ENCODE assay signal across 8 mouse cellular contexts in the genomic region with DNA sequence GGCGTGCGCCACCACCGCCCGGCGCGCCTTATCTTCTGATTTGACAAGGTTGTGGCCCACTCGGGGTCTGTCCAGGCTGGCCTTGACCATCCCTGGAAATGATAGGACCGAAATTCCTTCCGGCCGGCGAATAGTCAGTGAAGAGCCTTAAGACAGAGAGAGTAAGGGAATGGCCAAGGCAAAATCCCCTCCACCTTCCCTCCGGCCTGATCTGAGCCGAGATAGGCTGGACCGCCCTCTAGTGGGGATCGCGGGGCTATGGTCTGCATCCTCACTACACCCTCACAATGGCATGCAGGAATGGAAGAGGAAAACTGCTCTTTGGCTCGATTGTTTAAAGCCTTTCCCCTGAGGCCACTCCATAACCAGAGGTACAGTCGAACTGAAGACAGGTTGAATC. TPM values are rescaled to one million over a fixed set of nuclear protein-coding genes. Genes with fewer than 3 reads are reported as not detected.
A peak's percentile ranks its signal among the peaks of the same experiment; 100 is the strongest.
DNase-seq lines count a peak whose midpoint lies in the region; ATAC-seq lines count a peak whose summit lies in the region.

No protein-coding gene starts in this region.

- H3K27me3 ChIP-seq in hindbrain, embryonic 14.5 days (ENCODE audit: control insufficient read depth, insufficient read depth, low read length): peaks cover 14% of the 10 kb centered on the region

- peak overlapping the region; percentile 91 for H3K4me2 ChIP-seq in hindbrain, embryonic 14.5 days (replicated peaks)

- WGBS in hindbrain, embryonic 14.5 days: 6% methylated on average over 18 of the region's 18 CpGs
- 3% methylated on average over 18 of the region's 18 CpGs for WGBS in macrophage (ENCODE audit: missing documents)

- H3K9me3 ChIP-seq in hindbrain, embryonic 14.5 days (ENCODE audit: control insufficient read depth, low read length): no peaks in the 10 kb centered on the region

- H3K36me3 ChIP-seq in hindbrain, embryonic 14.5 days (replicated peaks; ENCODE audit: control insufficient read depth, insufficient read depth): no peaks in the 10 kb centered on the region
- peaks cover 4% of the 10 kb centered on the region; the same call in 1 of the 2 replicates for H3K36me3 ChIP-seq in macrophage (ENCODE audit: inconsistent target)

- no peak overlapping the region for H3K9ac ChIP-seq in hindbrain, embryonic 14.5 days

- peak overlapping the region; percentile 65; the same call in 1 of the 2 replicates for H3K4me3 ChIP-seq in hindbrain, embryonic 14.5 days (replicated peaks; ENCODE audit: low read length)
- H3K4me3 ChIP-seq in macrophage (ENCODE audit: inconsistent target): peak overlapping the region; percentile 66

- H3K27ac ChIP-seq in hindbrain, embryonic 14.5 days: no peak overlapping the region
- peak overlapping the region; percentile 25 for H3K27ac ChIP-seq in macrophage

- no peaks in the 10 kb centered on the region; the same call in 1 of the 2 replicates for H3K79me2 ChIP-seq in macrophage (ENCODE audit: inconsistent target)

- DNase-seq in NIH3T3 (ENCODE audit: low read depth): peak; percentile 89
- peak; percentile 90 to 91 for DNase-seq in cerebellum, postnatal 10 days
- peak; percentile 70 for DNase-seq in frontal cortex, postnatal 36 days (ENCODE audit: low spot score in 2 of 2)
- peak; percentile 81 for DNase-seq in hindbrain, embryonic 14.5 days (ENCODE audit: low spot score)
- peak; percentile 79 to 81 for DNase-seq in left cerebral cortex, adult 18-20 months (ENCODE audit: low spot score in 2 of 2)
- DNase-seq in right cerebral cortex, adult 2 months (ENCODE audit: low spot score in 2 of 2): peak; percentile 72 to 80
- peak; percentile 77 for DNase-seq in urinary bladder, postnatal 25 days (ENCODE audit: low spot score)

- ATAC-seq in hindbrain, embryonic 14.5 days (ENCODE audit: low FRiP score): peak; percentile 67; the same call in 1 of the 2 replicates

- peaks cover 9% of the 10 kb centered on the region; the same call in 1 of the 2 replicates for H3K4me1 ChIP-seq in hindbrain, embryonic 14.5 days (replicated peaks; ENCODE audit: control insufficient read depth, insufficient read depth, low read length)

RNA-seq across cellular contexts. Expression of a gene that starts 0.7 kb away (rescaled TPM):
- polyA plus RNA-seq in hindbrain, embryonic 14.5 days (2014; fragmentation: Nextera tagmentation; extraction: Ambion mirVana): 16.3 and 18.1 TPM in 2 replicates
- total RNA-seq in left cerebral cortex, adult 18-20 months (2021): 1 to 10 TPM; 4.0 to 4.5 TPM
- 10 to 100 TPM in 1 of 26 experiments, 1 to 10 TPM in 21, under 1 TPM in 2, not detected in 2; 0.78 to 11.7 (median 3.4) TPM for total RNA-seq in macrophage (2018; cell fraction: chromatin; rRNA removed)
- 10 to 100 TPM in 17 of 26 experiments, 1 to 10 TPM in 9; 1.9 to 25.9 (median 13.4) TPM for total RNA-seq in macrophage (2018; cell fraction: cytosol; rRNA removed)
- total RNA-seq in macrophage (2018; cell fraction: nucleus; rRNA removed): 10 to 100 TPM in 2 of 26 experiments, 1 to 10 TPM in 23, not detected in 1; 1.2 to 14.3 (median 5.4) TPM
- polyA plus RNA-seq in macrophage (2018): 5.7 to 14.7 TPM (median 13.6 TPM) in 3 replicates

RNA-seq across cellular contexts. Expression of a gene that starts 3.5 kb away (rescaled TPM):
- 1.2 and 1.3 TPM in 2 replicates for polyA plus RNA-seq in hindbrain, embryonic 14.5 days (2014; fragmentation: Nextera tagmentation; extraction: Ambion mirVana)
- total RNA-seq in left cerebral cortex, adult 18-20 months (2021): under 1 TPM in 1 of 2 experiments, not detected in 1; 0.40 TPM
- 10 to 100 TPM in 1 of 26 experiments, 1 to 10 TPM in 25; 1.2 to 10.4 (median 4.3) TPM for total RNA-seq in macrophage (2018; cell fraction: chromatin; rRNA removed)
- under 1 TPM in 7 of 26 experiments, not detected in 19; 0.10 to 0.26 (median 0.14) TPM for total RNA-seq in macrophage (2018; cell fraction: cytosol; rRNA removed)
- total RNA-seq in macrophage (2018; cell fraction: nucleus; rRNA removed): 1 to 10 TPM in 25 of 26 experiments, under 1 TPM in 1; 0.72 to 6.5 (median 2.3) TPM
- polyA plus RNA-seq in macrophage (2018): 0.16 to 0.26 TPM in 2 of 3 replicates, not detected in the other

RNA-seq across cellular contexts. Expression of a gene that starts 5.9 kb away (rescaled TPM):
- 2.2 and 3.4 TPM in 2 replicates for polyA plus RNA-seq in hindbrain, embryonic 14.5 days (2014; fragmentation: Nextera tagmentation; extraction: Ambion mirVana)
- total RNA-seq in left cerebral cortex, adult 18-20 months (2021): 1 to 10 TPM in 1 of 2 experiments, under 1 TPM in 1; 0.68 to 2.1 TPM
- total RNA-seq in macrophage (2018; cell fraction: chromatin; rRNA removed): 10 to 100 TPM in 12 of 26 experiments, 1 to 10 TPM in 14; 2.0 to 20.4 (median 9.8) TPM
- total RNA-seq in macrophage (2018; cell fraction: cytosol; rRNA removed): 1 to 10 TPM in 3 of 26 experiments, under 1 TPM in 19, not detected in 4; 0.10 to 1.6 (median 0.39) TPM
- total RNA-seq in macrophage (2018; cell fraction: nucleus; rRNA removed): 10 to 100 TPM in 4 of 26 experiments, 1 to 10 TPM in 22; 1.7 to 14.7 (median 6.3) TPM
- polyA plus RNA-seq in macrophage (2018): 0.30 to 2.2 TPM in 2 of 3 replicates, not detected in the other

RNA-seq across cellular contexts. Expression of a gene that starts 9.8 kb away (rescaled TPM):
- polyA plus RNA-seq in hindbrain, embryonic 14.5 days (2014; fragmentation: Nextera tagmentation; extraction: Ambion mirVana): 0.68 TPM in 1 of 2 replicates, not detected in the other
- 1 to 10 TPM; 6.1 to 9.5 TPM for total RNA-seq in left cerebral cortex, adult 18-20 months (2021)
- total RNA-seq in macrophage (2018; cell fraction: chromatin; rRNA removed): 1 to 10 TPM in 15 of 26 experiments, under 1 TPM in 7, not detected in 4; 0.46 to 5.0 (median 1.7) TPM
- 1 to 10 TPM in 17 of 26 experiments, under 1 TPM in 7, not detected in 2; 0.59 to 3.3 (median 1.7) TPM for total RNA-seq in macrophage (2018; cell fraction: cytosol; rRNA removed)
- total RNA-seq in macrophage (2018; cell fraction: nucleus; rRNA removed): 1 to 10 TPM in 14 of 26 experiments, under 1 TPM in 1, not detected in 11; 0.75 to 6.9 (median 2.0) TPM
- polyA plus RNA-seq in macrophage (2018): 1.0 to 1.3 TPM in 2 of 3 replicates, not detected in the other

RNA-seq across cellular contexts. Expression of a gene that starts 11.1 kb away (rescaled TPM):
- polyA plus RNA-seq in hindbrain, embryonic 14.5 days (2014; fragmentation: Nextera tagmentation; extraction: Ambion mirVana): 5.5 and 8.7 TPM in 2 replicates
- 1 to 10 TPM; 4.3 to 5.0 TPM for total RNA-seq in left cerebral cortex, adult 18-20 months (2021)
- total RNA-seq in macrophage (2018; cell fraction: chromatin; rRNA removed): 1,000 to 10,000 TPM in 12 of 26 experiments, 100 to 1,000 TPM in 14; 250 to 2,198 (median 954) TPM
- total RNA-seq in macrophage (2018; cell fraction: cytosol; rRNA removed): 100 to 1,000 TPM in 13 of 26 experiments, 10 to 100 TPM in 13; 45.4 to 312 (median 100) TPM
- 1,000 to 10,000 TPM in 4 of 26 experiments, 100 to 1,000 TPM in 22; 146 to 1,165 (median 457) TPM for total RNA-seq in macrophage (2018; cell fraction: nucleus; rRNA removed)
- polyA plus RNA-seq in macrophage (2018): 33.6 to 130 TPM (median 36.8 TPM) in 3 replicates
